Mouse (Mus musculus) adrenal gland, postnatal 4 days (tissue): ENCODE results near the gene Tox3. TPM values are rescaled to one million over a fixed set of nuclear protein-coding genes. Genes with fewer than 3 reads are reported as not detected.

Experiments
- DNase-seq, 2 experiments: peaks; one replicate each; pipeline ENCODE4 v3.0.0; 2021 to 2022; ENCODE audit warnings: low spot score in 2 of 2, mixed read lengths in 2 of 2
- total RNA-seq, 2 experiments: library from RNA; stranded (reverse); gene quantifications; 2 replicates each; pipeline ENCODE4 v1.2.3; 2021

Tox3 gene
- total RNA-seq, 2 experiments from 2014 or later: 12.0 to 14.4 TPM

GRCm38 (mm10) chr8:90330377-90331285 is 17.5 kb downstream of the Tox3 start:
- no peak for DNase-seq

- DNase-seq: no peak
Measured at GRCm38 (mm10) chr8:90323824-90324223, 24.3 kb downstream of the Tox3 start.

GRCm38 (mm10) chr8:90322701-90323439 is 25.3 kb downstream of the Tox3 start:
- DNase-seq: no peak

- no peak for DNase-seq
Measured at GRCm38 (mm10) chr8:90321255-90321654, 26.9 kb downstream of the Tox3 start.

GRCm38 (mm10) chr8:90314312-90314711 is 33.8 kb downstream of the Tox3 start:
- DNase-seq: no peak

GRCm38 (mm10) chr8:90302951-90303350 is 45.2 kb downstream of the Tox3 start:
- no peak for DNase-seq

GRCm38 (mm10) chr8:90302252-90302651 is 45.9 kb downstream of the Tox3 start:
- no peak for DNase-seq

GRCm38 (mm10) chr8:90301543-90301942 is 46.6 kb downstream of the Tox3 start:
- DNase-seq: no peak

GRCm38 (mm10) chr8:90300973-90301372 is 47.2 kb downstream of the Tox3 start:
- no peak for DNase-seq

- no peak for DNase-seq
Measured at GRCm38 (mm10) chr8:90294061-90294460, 54.1 kb downstream of the Tox3 start.

- no peak for DNase-seq
Measured at GRCm38 (mm10) chr8:90290811-90291210, 57.3 kb downstream of the Tox3 start.

GRCm38 (mm10) chr8:90276722-90277121 is 71.4 kb downstream of the Tox3 start:
- no peak for DNase-seq

- DNase-seq: no peak
Measured at GRCm38 (mm10) chr8:90273182-90273581, 75.0 kb downstream of the Tox3 start.

- DNase-seq: no peak
Measured at GRCm38 (mm10) chr8:90271920-90272319, 76.2 kb downstream of the Tox3 start.

- no peak for DNase-seq
Measured at GRCm38 (mm10) chr8:90267698-90268256, 80.4 kb downstream of the Tox3 start.

GRCm38 (mm10) chr8:90266986-90267385 is 81.2 kb downstream of the Tox3 start:
- no peak for DNase-seq

GRCm38 (mm10) chr8:90266239-90266638 is 81.9 kb downstream of the Tox3 start:
- no peak for DNase-seq

- no peak for DNase-seq
Measured at GRCm38 (mm10) chr8:90254158-90254867, 93.8 kb downstream of the Tox3 start.

- no peak for DNase-seq
Measured at GRCm38 (mm10) chr8:90246357-90246756, 101.8 kb downstream of the Tox3 start.

- no peak for DNase-seq
Measured at GRCm38 (mm10) chr8:90245828-90246227, 102.3 kb downstream of the Tox3 start.

- no peak for DNase-seq
Measured at GRCm38 (mm10) chr8:90245187-90245586, 103.0 kb downstream of the Tox3 start.
